Mouse (Mus musculus): ENCODE data around the gene Gm6904.
"Not testable (repeated sequence)": the region's sequence is repeated elsewhere in the genome, so short reads cannot be mapped to it uniquely, and the experiment has no call there.

The Gm6904 gene

DNA sequence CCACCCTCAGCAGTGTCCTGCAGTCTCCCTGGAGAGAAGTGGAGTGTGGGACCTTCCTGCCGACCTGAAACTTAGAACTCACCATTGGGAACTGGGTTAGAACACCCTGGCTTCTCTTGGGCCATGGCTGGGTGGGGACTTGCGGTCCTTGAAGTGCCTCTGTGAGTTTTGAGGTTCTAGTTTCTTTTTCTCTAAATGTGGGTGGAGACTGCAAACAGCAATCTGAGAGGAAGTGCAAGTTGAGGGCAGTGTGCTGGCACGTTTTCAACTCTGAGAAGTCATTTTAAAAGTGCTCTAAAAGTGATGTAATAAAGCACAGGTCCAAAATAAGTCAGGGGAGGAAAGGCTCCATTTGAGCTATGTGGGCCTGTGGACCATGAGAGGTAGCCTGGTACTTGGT is at the start of gene Gm6904:
Gene Gm6904 (minus strand): TSS at position 161 of the 400 bp plus-strand sequence.
- DNase-seq (ENCODE audit: low spot score), result no peak

DNA sequence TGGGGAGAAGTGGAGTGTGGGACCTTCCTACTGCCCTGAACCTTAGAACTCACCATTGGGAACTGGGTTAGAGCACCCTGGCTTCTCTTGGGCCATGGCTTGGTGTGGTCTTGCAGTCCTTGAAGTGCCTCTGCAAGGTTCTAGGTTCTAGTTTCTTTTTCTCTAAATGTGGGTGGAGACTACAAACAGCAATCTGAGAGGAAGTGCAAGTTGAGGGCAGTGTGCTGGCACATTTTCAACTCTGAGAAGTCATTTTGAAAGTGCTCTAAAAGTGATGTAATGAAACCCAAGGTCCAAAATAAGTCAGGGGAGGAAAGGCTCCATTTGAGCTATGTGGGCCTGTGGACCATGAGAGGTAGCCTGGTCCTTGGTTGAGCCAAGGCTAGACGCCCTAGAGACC is 37.4 kb upstream of the Gm6904 start, which contains the start of gene Phf11a:
Gene Phf11a (minus strand): TSS at position 132 of the 400 bp plus-strand sequence.
- DNase-seq (ENCODE audit: low spot score), result not testable (repeated sequence)

DNA sequence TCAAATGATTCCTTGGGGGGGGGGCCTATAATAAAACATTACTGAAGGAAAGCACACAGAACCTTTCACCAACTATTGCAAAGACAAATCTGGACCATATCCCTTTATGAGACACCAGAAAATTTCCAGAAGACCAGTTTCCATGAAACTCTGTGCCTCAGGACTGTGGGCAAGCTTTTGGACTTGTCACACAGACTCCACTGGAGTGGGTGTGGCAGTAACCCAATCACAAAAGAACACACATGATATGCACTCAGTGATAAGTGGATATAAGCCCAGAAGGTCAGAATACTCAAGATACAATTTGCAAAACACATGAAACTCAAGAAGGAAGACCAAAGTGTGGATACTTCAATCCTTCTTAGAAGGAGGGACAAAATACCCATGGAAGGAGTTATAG is 31.8 kb upstream of the Gm6904 start:
- not testable (repeated sequence) for DNase-seq (ENCODE audit: low spot score)

DNA sequence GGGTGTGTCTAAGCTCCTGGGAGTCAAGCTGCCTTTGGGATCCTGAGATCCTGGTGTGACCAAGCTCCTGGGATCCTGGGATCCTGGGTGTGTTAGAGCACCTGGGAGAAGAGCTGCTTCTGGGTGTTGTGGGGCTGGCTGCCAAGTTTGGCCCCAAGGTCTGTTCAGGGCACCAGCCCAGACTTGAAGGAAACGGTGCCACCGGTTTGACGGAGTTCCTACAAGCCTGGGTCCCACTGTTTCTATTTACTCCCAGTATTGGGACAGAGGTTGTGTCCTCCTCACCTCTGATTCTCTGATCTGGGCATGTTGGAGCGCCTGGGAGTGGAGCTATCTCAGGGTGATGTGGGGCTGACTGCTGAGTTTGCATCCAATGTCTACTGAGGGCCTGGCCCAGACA is 14.9 kb upstream of the Gm6904 start:
- not testable (repeated sequence) for DNase-seq (ENCODE audit: low spot score)

DNA sequence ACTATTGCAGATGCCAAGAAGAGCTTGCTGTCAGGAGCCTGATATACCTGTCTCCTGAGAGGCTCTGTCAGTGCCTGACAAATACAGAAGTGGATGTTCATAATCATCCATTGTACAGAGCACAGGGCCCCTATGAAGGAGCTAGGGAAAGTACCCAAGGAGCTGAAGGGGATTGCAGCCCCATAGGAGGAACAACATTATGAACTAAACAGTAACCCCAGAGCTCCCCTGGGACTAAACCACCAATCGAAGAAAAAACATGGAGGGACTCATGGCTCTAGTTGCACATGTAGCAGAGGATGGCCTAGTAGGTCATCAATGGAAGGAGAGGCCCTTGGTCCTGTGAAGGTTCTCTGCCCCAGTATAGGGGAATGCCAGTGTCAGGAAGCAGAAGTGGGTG is 4.2 kb downstream of the Gm6904 start:
- DNase-seq (ENCODE audit: low spot score), result not testable (repeated sequence)

DNA sequence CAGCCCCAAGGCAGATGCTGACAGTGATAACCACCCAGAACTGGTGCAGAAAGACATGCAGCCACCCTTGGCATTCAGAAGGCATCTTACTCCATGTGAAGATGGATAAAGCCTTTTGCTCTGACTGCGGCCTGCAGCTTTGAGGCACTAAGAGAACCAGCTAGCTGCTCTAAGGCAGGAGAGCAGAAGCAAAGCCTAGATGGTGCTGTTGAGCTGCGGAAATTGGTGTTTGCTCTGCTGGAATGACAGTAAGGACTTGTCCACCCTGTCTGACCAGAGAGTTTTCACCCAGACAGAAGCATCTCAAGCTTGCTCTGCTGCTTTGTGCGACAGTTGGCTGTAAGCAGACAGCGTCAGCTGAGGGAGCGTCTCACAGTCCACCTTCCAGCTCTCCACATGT is 9.7 kb downstream of the Gm6904 start:
- peak; percentile 9 for DNase-seq (ENCODE audit: low spot score)

DNA sequence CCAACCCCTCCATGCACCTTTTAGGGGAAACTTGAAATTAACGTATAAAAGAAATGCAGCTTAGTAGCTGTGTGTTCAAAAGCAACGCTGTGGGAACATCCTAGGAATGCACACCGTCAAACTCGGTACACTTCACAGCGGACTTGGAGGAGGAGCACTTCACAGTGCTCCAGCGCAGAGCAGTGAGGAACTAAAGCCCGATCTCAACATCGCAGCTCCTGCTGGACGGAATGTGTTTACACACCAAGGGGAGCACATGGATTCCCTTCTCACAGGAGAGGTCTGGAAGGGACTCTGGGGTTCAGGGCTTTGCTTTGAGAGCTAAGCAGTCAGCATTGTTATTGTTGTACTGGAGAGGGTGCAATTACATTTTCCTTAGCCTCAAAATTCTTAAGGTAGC is 26.4 kb downstream of the Gm6904 start:
- DNase-seq (ENCODE audit: low spot score), result no peak

DNA sequence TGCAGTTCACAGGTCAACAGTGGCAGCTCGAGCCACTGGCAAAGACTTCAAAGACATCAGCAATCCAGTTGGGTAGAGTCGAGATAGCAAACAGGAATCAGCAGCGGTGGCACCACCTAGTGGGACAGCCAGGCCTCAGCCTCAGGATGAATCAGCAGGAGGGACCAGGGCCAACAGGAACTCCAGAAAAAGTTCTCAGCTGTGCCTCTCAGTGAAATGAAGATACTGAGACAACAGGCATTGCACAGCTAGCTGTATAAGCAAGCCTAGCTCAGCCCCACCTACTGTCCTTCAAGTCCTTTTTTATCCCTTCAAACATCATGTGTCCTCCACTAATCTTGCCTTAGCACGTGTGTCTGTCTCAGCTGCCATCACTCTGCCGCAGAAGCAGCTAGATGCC is 28.0 kb downstream of the Gm6904 start:
- DNase-seq (ENCODE audit: low spot score), result no peak

DNA sequence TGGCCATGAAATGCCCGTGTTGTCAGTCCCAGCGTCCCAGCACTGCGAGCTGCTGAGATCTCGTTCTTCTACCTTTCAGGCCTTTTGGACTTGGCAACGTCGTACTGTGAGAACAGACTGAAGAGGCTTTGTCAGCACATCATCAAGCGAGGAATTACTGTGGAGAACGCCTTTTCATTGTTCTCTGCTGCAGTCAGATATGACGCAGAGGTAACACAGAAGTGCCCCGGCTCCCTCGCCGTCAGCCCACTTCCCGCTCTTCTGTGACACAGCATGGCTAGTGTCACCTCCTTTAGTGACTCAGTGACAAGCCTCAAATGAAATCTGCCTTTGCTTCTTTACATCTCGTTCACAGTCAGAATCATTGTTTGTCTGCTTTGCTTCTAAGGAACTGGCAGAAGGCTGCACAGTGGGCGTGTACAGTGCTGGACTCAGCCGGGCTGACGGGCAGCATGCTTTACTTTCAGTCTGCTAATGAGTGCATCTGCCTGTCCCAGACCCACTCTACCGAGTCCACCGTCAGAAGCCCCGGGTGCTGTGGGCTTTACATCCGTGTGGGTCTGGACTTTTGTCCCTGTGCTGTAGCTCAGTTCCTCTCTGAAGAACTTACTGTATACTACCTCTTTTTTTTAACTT is 29.6 kb downstream of the Gm6904 start:
- DNase-seq (ENCODE audit: low spot score), result no peak

DNA sequence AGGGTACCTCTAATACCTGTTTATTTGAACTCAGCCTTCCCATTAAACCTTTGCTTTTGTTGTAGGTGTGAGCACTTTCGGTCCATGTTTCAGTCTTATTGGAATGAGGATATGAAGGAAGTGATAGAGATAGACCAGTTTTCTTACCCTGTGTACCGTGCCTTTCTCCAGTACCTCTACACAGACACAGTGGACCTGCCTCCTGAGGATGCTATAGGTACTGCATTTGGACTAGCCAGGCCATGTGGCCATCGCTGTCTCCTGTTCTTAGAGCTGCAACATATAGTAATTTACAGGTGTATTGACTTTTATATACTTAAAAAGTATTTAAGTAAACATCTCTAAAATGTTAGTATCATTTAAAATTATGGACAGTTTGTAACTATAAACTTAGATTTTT is 30.2 kb downstream of the Gm6904 start:
- DNase-seq (ENCODE audit: low spot score), result no peak

DNA sequence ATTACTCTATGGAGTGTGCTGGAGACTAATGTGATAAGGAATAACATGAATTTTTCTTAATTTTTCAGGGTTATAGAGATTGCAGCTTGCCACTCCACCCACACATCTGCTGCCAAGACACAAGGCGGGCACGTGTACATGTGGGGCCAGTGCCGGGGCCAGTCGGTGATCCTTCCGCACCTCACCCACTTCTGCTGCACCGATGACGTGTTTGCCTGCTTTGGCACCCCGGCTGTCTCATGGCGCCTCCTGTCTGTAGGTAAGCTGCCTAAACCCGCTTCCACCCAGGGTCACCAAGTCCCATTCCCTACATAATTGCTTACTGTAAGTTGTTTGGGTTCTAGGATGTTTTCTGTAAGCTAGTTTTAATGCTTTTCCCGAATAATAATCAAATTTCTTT is 33.8 kb downstream of the Gm6904 start:
- DNase-seq (ENCODE audit: low spot score), result no peak

DNA sequence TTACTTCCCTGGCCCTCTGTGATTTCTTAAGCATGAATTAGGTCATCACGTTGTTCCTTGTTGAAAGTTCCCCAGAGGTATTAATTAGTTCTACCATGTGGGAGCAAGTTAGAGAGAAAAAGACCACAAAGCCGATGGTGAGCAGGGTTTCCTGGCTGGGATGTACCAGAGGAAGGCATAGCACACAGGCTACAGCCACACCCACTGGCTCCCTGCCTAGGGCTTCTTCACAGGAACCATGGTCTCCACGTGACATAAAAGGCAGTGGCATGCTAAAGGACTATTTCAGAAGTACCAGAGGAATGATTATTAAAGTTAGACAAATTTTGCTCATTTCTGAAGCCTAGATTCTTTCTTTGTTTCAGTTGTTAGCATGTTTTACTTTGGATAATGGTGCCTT is 40.8 kb downstream of the Gm6904 start:
- no peak for DNase-seq (ENCODE audit: low spot score)

DNA sequence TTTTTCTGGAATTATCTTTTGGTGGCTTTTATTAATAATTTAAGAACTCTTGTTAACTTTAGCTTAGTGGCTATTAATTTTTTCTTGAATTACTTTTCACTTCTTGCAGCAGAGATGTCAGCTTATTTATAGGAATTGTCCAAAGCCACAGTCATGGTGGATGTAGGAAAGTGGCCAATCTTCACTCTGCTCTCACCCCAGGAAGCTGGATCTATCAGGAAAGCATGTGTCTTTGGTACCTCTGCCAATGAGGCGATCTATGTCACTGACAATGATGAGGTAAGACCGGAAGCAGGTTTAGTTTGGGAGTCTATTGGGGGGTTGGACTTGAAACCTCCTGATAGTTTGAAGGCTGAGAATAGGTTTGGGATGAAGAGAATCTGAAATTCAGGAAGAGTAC is 50.2 kb downstream of the Gm6904 start:
- DNase-seq (ENCODE audit: low spot score), result no peak

DNA sequence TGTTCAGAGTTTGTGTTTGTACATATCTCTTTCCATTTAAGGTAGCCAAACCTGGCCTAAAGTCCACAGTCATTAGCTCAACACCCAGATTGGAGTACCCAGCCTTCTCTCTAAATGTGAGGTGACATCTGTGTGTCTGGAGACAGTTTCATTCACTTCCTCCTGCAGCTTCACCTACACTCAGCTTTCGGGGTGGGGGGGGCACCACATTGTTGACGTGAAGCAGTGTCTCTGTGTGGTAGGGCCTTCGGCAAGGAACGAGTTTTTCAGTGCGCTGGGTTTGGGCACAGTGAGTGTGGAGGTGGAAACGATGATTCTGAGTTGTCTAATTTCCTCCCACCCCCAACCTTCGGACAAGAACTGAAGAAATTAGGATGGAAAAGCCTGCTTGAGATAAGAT is 51.0 kb downstream of the Gm6904 start:
- no peak for DNase-seq (ENCODE audit: low spot score)

DNA sequence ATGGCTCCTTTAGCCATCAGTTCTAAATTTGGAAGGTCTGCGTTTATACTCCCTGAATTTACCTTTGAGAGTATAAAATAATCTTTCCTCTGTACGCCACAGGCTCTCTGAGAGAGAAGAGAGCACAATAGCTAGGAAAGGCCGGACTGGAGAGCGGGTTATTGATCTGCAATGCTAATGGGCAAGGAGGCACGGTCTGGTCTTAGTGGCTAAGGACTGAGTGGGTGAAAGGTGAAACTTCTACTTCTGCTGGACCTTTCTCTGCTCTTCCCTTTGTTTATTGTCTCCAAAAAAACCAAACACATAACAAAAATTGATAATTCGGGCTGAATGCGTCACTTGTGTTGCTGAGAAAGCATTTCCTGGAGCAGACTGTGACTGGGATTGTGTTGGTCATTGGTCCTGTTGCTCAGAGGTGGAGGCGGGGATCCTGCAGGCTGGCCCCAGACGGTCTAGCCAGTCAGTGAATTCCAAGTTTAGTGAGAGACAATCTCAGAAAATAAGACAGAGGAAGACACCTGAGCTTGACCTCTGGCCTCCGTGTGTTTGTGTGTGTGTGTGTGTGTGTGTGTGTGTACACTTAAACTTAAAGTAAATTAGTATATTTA is 53.9 kb downstream of the Gm6904 start:
- DNase-seq (ENCODE audit: low spot score), result no peak

DNA sequence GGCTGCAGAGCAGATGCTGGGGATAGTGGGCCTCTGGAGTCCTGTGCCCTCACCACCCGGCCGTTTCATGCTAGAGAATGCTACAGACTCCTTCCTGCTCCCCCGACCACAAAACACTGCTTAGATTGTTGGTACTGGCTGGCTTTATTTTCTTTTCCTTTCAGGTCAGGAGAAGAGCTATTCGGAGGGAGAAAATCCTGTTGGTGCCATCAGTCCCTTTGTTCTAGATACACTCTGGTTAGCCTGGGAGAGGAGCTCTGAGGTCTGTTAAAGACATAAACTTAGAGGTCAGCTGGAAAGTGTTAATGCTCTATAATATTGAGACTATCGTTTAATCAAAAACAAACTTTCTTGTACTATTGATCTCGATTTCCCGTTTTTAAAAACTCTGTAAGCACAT is 54.6 kb downstream of the Gm6904 start:
- DNase-seq (ENCODE audit: low spot score), result no peak

DNA sequence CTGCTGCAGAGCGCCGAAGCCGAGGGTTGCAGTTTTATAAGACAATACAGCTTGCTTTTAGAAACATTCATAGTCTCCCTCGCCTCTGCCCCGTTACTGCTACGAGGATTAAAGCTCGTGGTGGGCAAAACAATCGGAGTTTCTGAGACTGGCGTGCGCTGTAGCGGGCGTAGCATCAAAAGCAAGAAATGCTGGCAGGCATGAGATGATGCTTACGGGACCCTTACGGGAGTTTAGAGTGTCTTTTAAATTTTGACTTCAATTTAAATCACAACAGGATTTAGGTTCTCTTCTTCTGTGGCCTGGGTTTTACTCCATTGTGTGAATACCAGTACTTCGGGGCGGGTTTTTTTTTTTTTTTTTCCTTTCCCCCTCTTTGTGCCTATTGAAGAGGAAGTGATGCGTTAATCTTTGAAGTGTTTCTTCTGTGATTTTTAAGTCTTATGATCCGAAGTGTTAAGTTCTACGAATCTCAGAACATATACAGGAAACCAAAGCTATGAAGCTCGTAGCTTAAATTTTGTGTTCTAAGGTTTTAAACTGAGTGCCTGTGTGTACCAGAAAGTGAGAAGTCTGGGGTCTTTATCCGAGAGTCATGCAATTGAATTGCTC is 58.3 kb downstream of the Gm6904 start:
- DNase-seq (ENCODE audit: low spot score), result no peak

DNA sequence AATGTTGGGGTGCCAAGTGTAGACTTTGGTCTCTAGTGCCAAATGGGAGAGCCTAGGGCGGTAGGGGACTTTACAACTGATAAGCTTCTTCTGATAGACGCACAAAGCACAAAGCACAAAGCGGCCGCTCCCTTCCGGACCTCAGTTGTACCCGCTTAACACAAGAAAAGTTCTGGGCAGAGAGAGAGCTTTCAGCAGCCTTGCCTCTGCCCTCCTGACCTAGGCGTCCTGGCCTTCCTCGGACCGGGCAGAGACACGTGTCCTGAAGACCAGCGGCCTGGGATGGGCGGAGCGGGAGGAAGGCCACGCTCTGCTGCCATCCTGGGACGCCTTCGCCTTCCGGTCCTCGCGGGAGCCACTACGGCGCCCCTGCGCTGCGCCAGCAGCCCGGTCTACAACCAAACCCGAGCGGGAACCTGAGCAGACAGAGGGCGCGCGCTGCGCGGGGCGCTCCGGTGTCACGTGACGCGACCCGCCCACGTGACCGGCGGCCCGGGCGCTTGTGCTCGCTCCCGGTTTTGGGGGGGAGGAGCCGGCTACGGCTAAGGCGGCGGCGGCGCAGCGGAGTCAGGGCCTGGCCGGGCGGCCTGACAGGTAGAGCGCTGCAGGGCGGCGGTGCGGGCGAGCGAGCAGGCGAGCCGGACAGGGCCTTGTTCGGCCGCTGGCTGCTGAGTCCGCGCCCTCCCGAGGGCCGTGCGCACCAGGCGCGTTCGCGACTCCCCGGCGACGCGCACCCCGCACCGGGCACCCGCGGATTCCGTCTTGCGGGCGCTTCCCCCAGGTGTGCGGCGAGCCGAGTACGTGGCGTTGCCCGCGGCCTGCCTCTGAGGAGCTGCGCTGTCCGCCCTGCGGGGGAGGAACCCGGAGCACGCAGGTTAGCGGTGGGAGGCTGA is 59.1 kb downstream of the Gm6904 start, which contains the start of gene Rcbtb1:
Gene Rcbtb1 (plus strand): TSS at position 499 of the 893 bp plus-strand sequence.
- DNase-seq (ENCODE audit: low spot score), result peak; percentile 95
